Mouse (Mus musculus) forebrain, postnatal 0 days (tissue): ENCODE data around the gene Tm9sf3. TPM values are rescaled to one million over a fixed set of nuclear protein-coding genes. Genes with fewer than 3 reads are reported as not detected.

ENCODE experiments used
- ATAC-seq: fragments of 200-750 bp; cut with Nextera tagmentation; 2 replicates; pipeline ENCODE4 v1.8.0; 2017; ENCODE audit warnings: mild to moderate bottlenecking, moderate library complexity
- DNase-seq: peaks from one replicate; pipeline ENCODE4 v3.0.0-alpha.2; 2015
- H3K27ac ChIP-seq: fragments of 300-500 bp; sonication (generic); 2 replicates; pipeline ENCODE4 v1.5.1; 2014; ENCODE audit warnings: low read depth, mild to moderate bottlenecking, antibody characterized with exemption, low read length, moderate library complexity, mixed read lengths
- H3K27me3 ChIP-seq: fragments of 300-500 bp; sonication (generic); 2 replicates; pipeline ENCODE4 v1.6.1; 2014; ENCODE audit warnings: mild to moderate bottlenecking, low read length, mixed read lengths; ENCODE audit not compliant: insufficient read depth
- H3K36me3 ChIP-seq: fragments of 300-500 bp; sonication (generic); 2 replicates; pipeline ENCODE4 v1.6.1; 2014; ENCODE audit warnings: mild to moderate bottlenecking, moderate library complexity; ENCODE audit not compliant: insufficient read depth
- H3K4me1 ChIP-seq: fragments of 300-500 bp; sonication (generic); 2 replicates; pipeline ENCODE4 v1.6.1; 2014; ENCODE audit warnings: antibody characterized with exemption; ENCODE audit not compliant: insufficient read depth
- H3K4me2 ChIP-seq: fragments of 300-500 bp; sonication (generic); 2 replicates; pipeline ENCODE4 v1.6.1; 2014; ENCODE audit warnings: low read depth, mild to moderate bottlenecking, moderate library complexity
- H3K4me3 ChIP-seq: fragments of 300-500 bp; sonication (generic); 2 replicates; pipeline ENCODE4 v1.5.1; 2014; ENCODE audit warnings: low read depth, low read length, mixed read lengths
- H3K9ac ChIP-seq: fragments of 300-500 bp; sonication (generic); 2 replicates; pipeline ENCODE4 v1.6.1; 2014; ENCODE audit warnings: mild to moderate bottlenecking
- H3K9me3 ChIP-seq: fragments of 300-500 bp; sonication (generic); 2 replicates; pipeline ENCODE4 v1.6.1; 2016; ENCODE audit warnings: low read length
- CTCF ChIP-seq: sonication (generic); IDR thresholded peaks from 2 replicates; pipeline ENCODE4 v1.5.1; 2016; ENCODE audit warnings: antibody characterized with exemption, control low read depth, low read depth
- WGBS: fragments of 180-500 bp; shearing (Covaris S2); extraction: QIAGEN DNeasy Blood & Tissue Kit; methylation state at CpG from one replicate; pipeline ENCODE4 v1.1.7; 2014; 5-methylcytosine and 5-hydroxymethylcytosine counted together
- polyA plus RNA-seq: library from polyadenylated mRNA; unstranded; fragments of >200 nt; fragmentation: Nextera tagmentation; extraction: Ambion mirVana; gene quantifications from 2 replicates; pipeline ENCODE4 v1.2.1, GENCODE M21; 2015
- total RNA-seq: library from RNA; depleted of rRNA; stranded (reverse); fragments of >200 nt; gene quantifications from 2 replicates; pipeline ENCODE4 v1.2.3, GENCODE M21; 2014

The Tm9sf3 gene
- total and polyA plus RNA-seq, 2 experiments from 2014 or later = 66.3 to 159 TPM

DNA sequence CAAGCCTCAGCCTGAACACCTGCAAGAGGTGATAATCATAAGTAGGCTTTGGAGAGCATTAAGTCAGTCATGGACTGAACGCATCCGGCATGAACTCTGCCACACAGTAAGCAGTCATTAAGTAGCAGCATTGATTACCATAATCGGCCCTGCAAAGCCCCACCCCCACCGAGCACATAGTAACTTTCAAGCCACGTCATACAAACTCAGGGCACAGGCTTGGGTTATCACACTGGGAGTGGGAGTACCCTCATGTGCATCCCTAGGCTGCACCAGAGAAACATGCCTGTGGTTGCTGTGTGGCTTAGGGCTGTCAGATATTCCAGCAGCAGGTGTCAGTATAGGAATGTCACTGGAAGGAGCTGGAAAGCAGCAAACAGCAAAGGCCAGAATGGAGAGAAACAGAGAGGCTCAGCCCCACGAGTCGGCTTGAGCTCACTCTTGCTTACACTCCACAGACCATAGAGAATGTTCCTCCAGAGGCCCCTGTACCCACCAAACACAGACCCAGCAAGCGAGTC lies 16.0 kb upstream of the Tm9sf3 start:
- DNase-seq (peak; percentile 27), ATAC-seq (peak; percentile 32; the same call in 1 of the 2 replicates)
- H3K9me3 ChIP-seq = no peaks in the 10 kb centered on the region
- no peaks in the 10 kb centered on the region for H3K27me3 ChIP-seq
- H3K4me2 ChIP-seq = no peak overlapping the region
- WGBS = 65% methylated on average over 8 of the region's 8 CpGs
- no peaks in the 10 kb centered on the region for H3K4me1 ChIP-seq
- H3K9ac ChIP-seq = no peak overlapping the region
- H3K27ac ChIP-seq = no peak overlapping the region
- no peaks in the 10 kb centered on the region for H3K36me3 ChIP-seq
- no peak overlapping the region for H3K4me3 ChIP-seq
- peak; percentile 42 for TF ChIP-seq CTCF

- Histone ChIP-seq H3K36me3 (no peaks in the 10 kb centered on the region), H3K9ac (no peak overlapping the region), H3K27ac (no peak overlapping the region), H3K4me3 (no peak overlapping the region), H3K9me3 (no peaks in the 10 kb centered on the region), H3K27me3 (no peaks in the 10 kb centered on the region), H3K4me2 (no peak overlapping the region), H3K4me1 (no peaks in the 10 kb centered on the region)
- TF ChIP-seq CTCF = no peak
- no peak for DNase-seq
- WGBS = 82% methylated on average over 7 of the region's 7 CpGs
- ATAC-seq = no peak
Measured at GRCm38 (mm10) chr19:41278606-41279005, 14.8 kb upstream of the Tm9sf3 start.

DNA sequence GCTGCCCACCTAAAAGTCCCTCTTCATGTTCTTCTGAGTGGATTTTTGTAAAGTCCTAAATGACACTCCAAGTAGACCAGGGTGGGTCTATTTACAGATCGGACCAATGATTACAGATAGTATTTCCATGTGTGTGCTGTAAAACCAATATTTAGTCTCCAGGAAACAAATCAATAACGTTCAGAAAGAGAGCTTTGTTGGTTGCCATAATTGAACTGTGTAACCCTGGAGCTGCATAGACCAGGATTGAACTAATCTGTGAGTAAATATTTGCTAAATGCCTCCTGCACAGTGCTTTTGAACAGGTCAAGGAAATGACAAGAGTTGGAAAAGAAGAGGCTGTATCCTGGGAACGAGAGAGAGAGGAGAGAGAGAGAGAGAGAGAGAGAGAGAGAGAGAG lies 11.8 kb upstream of the Tm9sf3 start:
- H3K36me3 ChIP-seq = no peaks in the 10 kb centered on the region
- no peak overlapping the region for H3K4me2 ChIP-seq
- no peaks in the 10 kb centered on the region for H3K9me3 ChIP-seq
- H3K27ac ChIP-seq = no peak overlapping the region
- TF ChIP-seq CTCF = no peak
- H3K4me3 ChIP-seq = no peak overlapping the region
- no peak overlapping the region for H3K9ac ChIP-seq
- no peaks in the 10 kb centered on the region for H3K27me3 ChIP-seq
- H3K4me1 ChIP-seq = no peaks in the 10 kb centered on the region
- no peak for ATAC-seq
- WGBS = 66% methylated on average over 3 of the region's 3 CpGs
- no peak for DNase-seq

GRCm38 (mm10) chr19:41270906-41271305 lies 7.1 kb upstream of the Tm9sf3 start:
- Histone ChIP-seq H3K36me3 (no peaks in the 10 kb centered on the region), H3K4me3 (no peak overlapping the region), H3K27me3 (no peaks in the 10 kb centered on the region), H3K9ac (no peak overlapping the region), H3K27ac (no peak overlapping the region), H3K4me1 (no peaks in the 10 kb centered on the region), H3K9me3 (no peaks in the 10 kb centered on the region), H3K4me2 (no peak overlapping the region)
- DNase-seq = no peak
- TF ChIP-seq CTCF = no peak
- WGBS = 61% methylated on average over 7 of the region's 7 CpGs
- no peak for ATAC-seq

DNA sequence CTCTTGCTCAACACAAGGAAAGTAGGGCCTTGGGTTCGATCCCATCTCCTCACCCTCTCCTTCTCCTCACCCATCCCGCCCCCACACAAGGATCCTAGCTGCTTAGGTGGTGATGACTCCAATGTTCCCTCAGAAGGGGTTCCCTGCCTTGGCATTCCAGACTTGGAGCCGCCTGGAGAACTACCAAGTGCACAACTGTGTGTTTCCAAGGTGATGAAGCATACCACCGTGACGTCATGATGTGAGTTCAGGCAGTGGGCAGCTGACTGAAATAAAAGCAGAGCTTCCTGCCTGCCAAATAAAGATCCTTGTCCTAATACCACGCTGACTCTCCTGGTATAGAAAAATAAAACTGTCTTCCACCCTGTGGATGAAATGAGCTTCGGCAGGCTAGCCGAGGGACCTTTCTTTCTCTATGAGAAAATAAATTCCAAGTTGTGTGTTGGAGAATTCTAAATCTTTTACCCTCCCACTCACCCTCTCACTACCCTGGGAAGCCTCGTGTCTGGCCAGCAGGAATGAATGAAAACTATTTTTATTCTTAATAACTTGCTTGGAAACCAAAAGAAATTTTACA lies 6.4 kb upstream of the Tm9sf3 start:
- no peak overlapping the region for H3K27ac ChIP-seq
- TF ChIP-seq CTCF = no peak
- H3K36me3 ChIP-seq = no peaks in the 10 kb centered on the region
- H3K4me3 ChIP-seq = no peak overlapping the region
- no peaks in the 10 kb centered on the region for H3K4me1 ChIP-seq
- H3K27me3 ChIP-seq = no peaks in the 10 kb centered on the region
- peak; percentile 46 for DNase-seq
- H3K4me2 ChIP-seq = no peak overlapping the region
- no peak overlapping the region for H3K9ac ChIP-seq
- no peaks in the 10 kb centered on the region for H3K9me3 ChIP-seq
- WGBS = 48% methylated on average over 9 of the region's 9 CpGs
- ATAC-seq = peak; percentile 40; the same call in 1 of the 2 replicates

GRCm38 (mm10) chr19:41266251-41266901 lies 2.6 kb upstream of the Tm9sf3 start:
- H3K4me2 ChIP-seq = no peak overlapping the region
- ATAC-seq (no peak), DNase-seq (no peak)
- H3K4me1 ChIP-seq = peaks cover 6% of the 10 kb centered on the region
- no peaks in the 10 kb centered on the region for H3K27me3 ChIP-seq
- no peak overlapping the region for H3K27ac ChIP-seq
- no peaks in the 10 kb centered on the region for H3K36me3 ChIP-seq
- WGBS = 68% methylated on average over 8 of the region's 8 CpGs
- no peak overlapping the region for H3K9ac ChIP-seq
- no peaks in the 10 kb centered on the region for H3K9me3 ChIP-seq
- no peak overlapping the region for H3K4me3 ChIP-seq
- TF ChIP-seq CTCF = no peak

GRCm38 (mm10) chr19:41264331-41264799 lies 568 bp upstream of the Tm9sf3 start:
- 22% methylated on average over 13 of the region's 13 CpGs for WGBS
- H3K4me2 ChIP-seq = peak overlapping the region; percentile 60

More at GRCm38 (mm10) chr19:41264331-41264799, 568 bp upstream of the Tm9sf3 start:
- Histone ChIP-seq H3K4me1 (peaks cover 6% of the 10 kb centered on the region), H3K36me3 (no peaks in the 10 kb centered on the region), H3K9ac (peak overlapping the region; percentile 88), H3K27me3 (no peaks in the 10 kb centered on the region), H3K27ac (peak overlapping the region; percentile 97), H3K4me3 (peak overlapping the region; percentile 88), H3K9me3 (no peaks in the 10 kb centered on the region)
- ATAC-seq = peak; percentile 10
- DNase-seq = no peak
- no peak for TF ChIP-seq CTCF
